Mouse (Mus musculus): ENCODE data around the gene Slco1a4. TPM values are rescaled to one million over a fixed set of nuclear protein-coding genes. Genes with fewer than 3 reads are reported as not detected.

Slco1a4 gene
- polyA plus RNA-seq, 1 experiment from 2014 or later = 1.3 TPM

DNA sequence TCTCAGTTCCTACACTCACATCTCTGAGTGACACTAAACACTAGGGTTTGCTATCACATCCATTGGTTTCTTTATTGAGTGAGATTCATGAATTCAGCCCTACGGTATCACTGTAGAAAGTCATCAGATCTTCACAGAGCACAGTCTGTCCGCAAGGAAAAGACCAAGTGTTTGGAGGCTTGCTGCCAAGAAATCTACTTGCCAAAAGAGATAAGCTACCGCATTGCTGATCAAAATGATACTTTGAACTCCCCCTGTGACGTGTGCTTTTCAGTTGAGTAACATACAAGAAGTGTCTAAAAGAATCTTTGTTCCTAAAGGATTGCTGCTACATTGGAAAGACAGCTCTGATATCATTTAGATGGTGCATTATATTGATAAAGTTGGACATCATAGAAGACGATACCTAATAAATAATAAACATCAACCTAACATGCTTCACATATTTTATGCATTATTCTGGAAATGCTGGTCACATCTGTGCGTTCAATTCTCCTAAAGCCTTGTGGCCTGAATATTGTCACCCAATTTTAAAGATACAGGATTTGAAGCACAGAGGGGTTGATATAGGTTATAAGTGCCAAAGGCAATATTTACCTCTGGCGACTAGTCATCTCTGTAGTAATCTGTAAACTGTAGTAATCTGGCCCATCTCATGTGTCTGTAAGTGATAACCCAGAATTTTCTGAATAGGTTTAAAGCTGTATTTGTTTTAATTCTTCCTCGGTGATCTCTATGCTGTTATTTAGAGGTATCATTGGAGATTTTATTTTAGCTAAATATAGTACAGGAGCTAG lies 1.9 kb upstream of the Slco1a4 start:
- no peak for ATAC-seq
- Histone ChIP-seq H3K27ac (ENCODE audit: low read length) (no peak overlapping the region), H3K4me3 (ENCODE audit: low read depth, low read length) (no peak overlapping the region), H3K4me1 (ENCODE audit: control insufficient read depth, insufficient read depth, low read length) (peaks cover 2% of the 10 kb centered on the region; the same call in 1 of the 2 replicates), H3K9ac (ENCODE audit: low read depth, low read length) (no peak overlapping the region), H3K27me3 (ENCODE audit: control insufficient read depth, insufficient read depth, low read depth, low read length) (no peaks in the 10 kb centered on the region), H3K9me3 (replicated peaks; ENCODE audit: control insufficient read depth, low read length, poor library complexity, severe bottlenecking) (no peaks in the 10 kb centered on the region), H3K36me3 (ENCODE audit: control insufficient read depth, insufficient read depth, low read length) (no peaks in the 10 kb centered on the region), H3K4me2 (ENCODE audit: low read length) (no peak overlapping the region)
- 78% methylated on average over 8 of the region's 8 CpGs for WGBS

DNA sequence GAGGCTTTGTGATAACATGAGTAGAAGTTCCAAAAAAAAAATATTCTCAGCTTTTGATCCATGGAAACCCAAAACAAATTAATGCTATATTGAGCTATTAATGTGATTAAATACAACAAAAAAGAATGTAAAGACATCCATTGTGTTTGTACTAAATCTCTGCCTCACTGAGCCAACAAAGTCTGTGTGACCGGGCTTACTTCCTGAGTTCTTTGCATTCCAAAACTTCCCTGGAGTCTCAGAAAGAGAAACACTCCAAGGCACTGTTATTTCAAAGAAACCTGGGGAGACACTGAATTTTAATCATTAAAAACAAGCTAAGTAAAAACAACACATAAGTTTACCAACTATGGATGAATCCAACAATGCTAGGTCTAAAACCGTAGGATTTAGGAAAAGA lies 2.4 kb downstream of the Slco1a4 start:
- no peaks in the 10 kb centered on the region for H3K9me3 ChIP-seq (replicated peaks; ENCODE audit: control insufficient read depth, low read length, poor library complexity, severe bottlenecking)
- no peak overlapping the region for H3K27ac ChIP-seq (ENCODE audit: low read length)
- no peak overlapping the region for H3K9ac ChIP-seq (ENCODE audit: low read depth, low read length)
- no peak overlapping the region for H3K4me3 ChIP-seq (ENCODE audit: low read depth, low read length)
- no peak overlapping the region for H3K4me2 ChIP-seq (ENCODE audit: low read length)
- no peak for ATAC-seq
- WGBS = 40% methylated on average over 2 of the region's 2 CpGs
- peaks cover 2% of the 10 kb centered on the region; the same call in 1 of the 2 replicates for H3K4me1 ChIP-seq (ENCODE audit: control insufficient read depth, insufficient read depth, low read length)
- no peaks in the 10 kb centered on the region for H3K27me3 ChIP-seq (ENCODE audit: control insufficient read depth, insufficient read depth, low read depth, low read length)
- H3K36me3 ChIP-seq (ENCODE audit: control insufficient read depth, insufficient read depth, low read length) = no peaks in the 10 kb centered on the region

DNA sequence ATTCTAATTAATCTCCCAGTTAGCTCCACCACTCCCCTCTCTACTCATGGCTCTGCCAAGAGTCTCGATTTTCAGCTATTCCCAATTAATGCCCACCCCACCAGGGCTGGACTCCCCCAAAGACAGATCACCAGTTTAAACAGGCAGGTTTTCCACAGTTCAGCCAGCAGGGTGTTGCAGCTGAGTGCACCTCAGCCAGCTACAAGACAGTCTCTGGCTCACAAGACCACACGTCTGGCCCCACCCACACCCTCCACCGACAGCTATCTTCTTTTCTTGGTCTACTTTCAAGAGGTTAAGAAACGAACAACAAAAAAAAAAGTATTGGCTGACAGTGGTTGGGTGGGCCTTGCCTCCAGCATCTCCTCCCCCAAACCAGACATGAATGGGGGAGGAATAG lies 6.9 kb downstream of the Slco1a4 start:
- no peaks in the 10 kb centered on the region for H3K36me3 ChIP-seq (ENCODE audit: control insufficient read depth, insufficient read depth, low read length)
- no peak for ATAC-seq
- WGBS = 16% methylated on average over 4 of the region's 4 CpGs
- H3K4me1 ChIP-seq (ENCODE audit: control insufficient read depth, insufficient read depth, low read length) = no peaks in the 10 kb centered on the region; the same call in 1 of the 2 replicates
- H3K4me3 ChIP-seq (ENCODE audit: low read depth, low read length) = no peak overlapping the region
- no peak overlapping the region for H3K9ac ChIP-seq (ENCODE audit: low read depth, low read length)
- no peaks in the 10 kb centered on the region for H3K27me3 ChIP-seq (ENCODE audit: control insufficient read depth, insufficient read depth, low read depth, low read length)
- no peak overlapping the region for H3K27ac ChIP-seq (ENCODE audit: low read length)
- H3K9me3 ChIP-seq (replicated peaks; ENCODE audit: control insufficient read depth, low read length, poor library complexity, severe bottlenecking) = no peaks in the 10 kb centered on the region
- H3K4me2 ChIP-seq (ENCODE audit: low read length) = no peak overlapping the region

DNA sequence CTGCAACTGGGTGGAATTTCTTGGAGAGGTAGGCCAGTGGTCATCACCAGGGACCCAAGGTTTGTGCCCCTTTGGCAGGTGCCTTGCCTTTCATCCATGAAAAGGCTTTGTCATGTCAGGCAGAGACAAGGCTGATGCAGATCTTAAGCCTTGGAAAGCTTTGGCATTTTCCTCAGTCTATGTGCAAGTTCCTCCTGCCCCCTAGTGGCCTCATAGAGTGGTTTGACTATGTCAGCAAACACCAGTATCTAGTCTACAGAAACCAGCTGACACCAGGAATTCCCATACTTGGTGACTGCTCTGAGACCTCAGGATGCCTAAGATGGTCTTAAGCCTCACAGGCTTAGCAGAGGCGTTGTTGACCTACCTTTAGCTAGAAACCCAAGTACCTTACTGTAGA lies 58.2 kb downstream of the Slco1a4 start:
- no peak overlapping the region for H3K27ac ChIP-seq (ENCODE audit: low read length)
- 24% methylated on average over 1 of the region's 1 CpGs for WGBS
- H3K27me3 ChIP-seq (ENCODE audit: control insufficient read depth, insufficient read depth, low read depth, low read length) = no peaks in the 10 kb centered on the region
- H3K4me2 ChIP-seq (ENCODE audit: low read length) = no peak overlapping the region
- no peak for ATAC-seq
- no peak overlapping the region for H3K9ac ChIP-seq (ENCODE audit: low read depth, low read length)
- H3K4me3 ChIP-seq (ENCODE audit: low read depth, low read length) = no peak overlapping the region
- H3K36me3 ChIP-seq (ENCODE audit: control insufficient read depth, insufficient read depth, low read length) = no peaks in the 10 kb centered on the region
- H3K4me1 ChIP-seq (ENCODE audit: control insufficient read depth, insufficient read depth, low read length) = no peaks in the 10 kb centered on the region
- no peaks in the 10 kb centered on the region; the same call in 1 of the 2 replicates for H3K9me3 ChIP-seq (replicated peaks; ENCODE audit: control insufficient read depth, low read length, poor library complexity, severe bottlenecking)

DNA sequence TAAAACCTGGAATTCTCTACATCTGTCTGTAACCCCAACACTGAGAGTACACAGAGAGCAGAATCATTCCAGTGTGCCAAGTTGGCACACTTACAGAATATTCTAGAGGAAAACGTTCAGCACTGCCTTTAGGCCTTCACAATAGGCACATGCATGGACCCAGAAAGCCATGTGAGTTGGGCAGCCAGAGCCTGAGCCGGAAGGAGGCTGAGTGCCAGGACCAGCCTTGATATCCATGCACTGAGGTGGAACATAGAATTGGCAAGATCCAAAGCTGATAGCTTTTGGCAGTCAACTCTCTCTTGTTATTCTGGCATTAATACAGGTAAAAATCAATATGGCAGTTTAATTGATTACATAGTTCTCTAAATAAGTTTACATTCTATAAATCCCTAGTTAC lies 81.5 kb downstream of the Slco1a4 start:
- 76% methylated on average over 2 of the region's 2 CpGs for WGBS
- Histone ChIP-seq H3K36me3 (ENCODE audit: control insufficient read depth, insufficient read depth, low read length) (no peaks in the 10 kb centered on the region), H3K4me3 (ENCODE audit: low read depth, low read length) (no peak overlapping the region), H3K4me1 (ENCODE audit: control insufficient read depth, insufficient read depth, low read length) (no peaks in the 10 kb centered on the region), H3K4me2 (ENCODE audit: low read length) (no peak overlapping the region), H3K9ac (ENCODE audit: low read depth, low read length) (no peak overlapping the region), H3K27me3 (ENCODE audit: control insufficient read depth, insufficient read depth, low read depth, low read length) (no peaks in the 10 kb centered on the region), H3K9me3 (replicated peaks; ENCODE audit: control insufficient read depth, low read length, poor library complexity, severe bottlenecking) (no peaks in the 10 kb centered on the region), H3K27ac (ENCODE audit: low read length) (no peak overlapping the region)
- no peak for ATAC-seq

DNA sequence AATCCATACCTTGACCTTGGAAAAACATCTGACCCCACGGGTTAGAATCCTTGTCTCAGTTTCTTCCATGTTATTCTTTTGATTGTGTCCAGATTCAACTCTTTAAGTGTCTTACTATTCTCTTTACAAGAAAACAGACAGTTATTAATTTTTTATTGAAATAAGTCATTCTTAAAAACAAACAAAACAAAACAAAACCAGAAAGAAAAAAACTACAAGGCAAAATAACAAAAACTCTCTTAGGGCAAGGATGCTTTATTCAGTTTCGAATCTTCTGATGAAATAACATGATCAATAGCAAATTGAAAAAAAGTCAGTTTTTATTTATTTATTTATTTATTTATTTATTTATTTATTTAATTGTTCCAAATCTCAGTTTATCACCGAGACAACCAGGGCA lies 82.3 kb downstream of the Slco1a4 start, which contains the start of gene Gm5724:
TSS of gene Gm5724 (minus strand) at position 101 of the 400 bp plus-strand sequence.
- no peak within 1 kb of the TSS for H3K9ac ChIP-seq (ENCODE audit: low read depth, low read length)
- H3K4me2 ChIP-seq (ENCODE audit: low read length) = no peak within 1 kb of the TSS
- WGBS = 90% methylated on average over 3 of the region's 3 CpGs
- no peak within 1 kb of the TSS for H3K4me3 ChIP-seq (ENCODE audit: low read depth, low read length)
- H3K27ac ChIP-seq (ENCODE audit: low read length) = no peak within 1 kb of the TSS
- H3K27me3 ChIP-seq (ENCODE audit: control insufficient read depth, insufficient read depth, low read depth, low read length) = no peaks in the 10 kb centered on the region
- H3K9me3 ChIP-seq (replicated peaks; ENCODE audit: control insufficient read depth, low read length, poor library complexity, severe bottlenecking) = no peaks in the 10 kb centered on the region
- no peaks in the 10 kb centered on the region for H3K36me3 ChIP-seq (ENCODE audit: control insufficient read depth, insufficient read depth, low read length)
- H3K4me1 ChIP-seq (ENCODE audit: control insufficient read depth, insufficient read depth, low read length) = no peaks in the 10 kb centered on the region
- ATAC-seq = no peak

Other genes with a start within 250 kb of the Slco1a4 start
- gene Slco1b2, start 226.7 kb downstream of the Slco1a4 start, polyA plus RNA-seq (2015; fragmentation: Nextera tagmentation; extraction: Ambion mirVana) = not detected in 2 replicates
- gene Gm5724, start 82.4 kb downstream of the Slco1a4 start, polyA plus RNA-seq (2015; fragmentation: Nextera tagmentation; extraction: Ambion mirVana) = not detected in 2 replicates
- gene Slco1a1, start 90.8 kb upstream of the Slco1a4 start, polyA plus RNA-seq (2015; fragmentation: Nextera tagmentation; extraction: Ambion mirVana) = not detected in 2 replicates
- not detected in 2 replicates for gene Gm6614, start 155.2 kb upstream of the Slco1a4 start, polyA plus RNA-seq (2015; fragmentation: Nextera tagmentation; extraction: Ambion mirVana)